Mouse (Mus musculus) embryonic facial prominence, embryonic 11.5 days (tissue): ENCODE data around the gene Rsrc1. TPM values are rescaled to one million over a fixed set of nuclear protein-coding genes. Genes with fewer than 3 reads are reported as not detected.
"Not testable (repeated sequence)": the region's sequence is repeated elsewhere in the genome, so short reads cannot be mapped to it uniquely, and the experiment has no call there.

Experiments
- ATAC-seq: fragments of 200-750 bp; cut with Nextera tagmentation; replicated peaks from 2 replicates; pipeline ENCODE4 v1.8.0; 2017; ENCODE audit warnings: low read depth; ENCODE audit not compliant: insufficient number of reproducible peaks, low FRiP score, low TSS enrichment
- DNase-seq: peaks from one replicate; pipeline ENCODE4 v3.0.0-alpha.2; 2015; ENCODE audit warnings: low spot score
- H3K27ac ChIP-seq: fragments of 300-500 bp; sonication (generic); replicated peaks from 2 replicates; pipeline ENCODE4 v1.5.1; 2014; ENCODE audit warnings: mild to moderate bottlenecking, low read depth, low read length, control low read depth
- H3K27me3 ChIP-seq: fragments of 300-500 bp; sonication (generic); 2 replicates; pipeline ENCODE4 v1.6.1; 2014; ENCODE audit warnings: mild to moderate bottlenecking, low read length, moderate library complexity, mixed read lengths; ENCODE audit not compliant: control insufficient read depth, insufficient read depth
- H3K36me3 ChIP-seq: fragments of 300-500 bp; sonication (generic); replicated peaks from 2 replicates; pipeline ENCODE4 v1.6.1; 2014; ENCODE audit warnings: low read depth, mild to moderate bottlenecking, low read length, moderate library complexity, mixed read lengths; ENCODE audit not compliant: control insufficient read depth, insufficient read depth
- H3K4me1 ChIP-seq: fragments of 300-500 bp; sonication (generic); 2 replicates; pipeline ENCODE4 v1.6.1; 2014; ENCODE audit warnings: low read length, mixed read lengths; ENCODE audit not compliant: control insufficient read depth, insufficient read depth
- H3K4me2 ChIP-seq: fragments of 300-500 bp; sonication (generic); 2 replicates; pipeline ENCODE4 v1.6.1; 2014; ENCODE audit warnings: low read depth, mild to moderate bottlenecking, control low read depth, low read length, moderate library complexity
- H3K4me3 ChIP-seq: fragments of 300-500 bp; sonication (generic); 2 replicates; pipeline ENCODE4 v1.5.1; 2014; ENCODE audit warnings: low read depth, low read length, control low read depth
- H3K9ac ChIP-seq: fragments of 300-500 bp; sonication (generic); replicated peaks from 2 replicates; pipeline ENCODE4 v1.6.1; 2014; ENCODE audit warnings: mild to moderate bottlenecking, control low read depth, low read length
- H3K9me3 ChIP-seq: fragments of 300-500 bp; sonication (generic); replicated peaks from 2 replicates; pipeline ENCODE4 v1.6.1; 2016; ENCODE audit warnings: mild to moderate bottlenecking, low read length, inconsistent platforms, mixed read lengths; ENCODE audit not compliant: control insufficient read depth
- WGBS: fragments of 180-500 bp; shearing (Covaris S2); extraction: QIAGEN DNeasy Blood & Tissue Kit; methylation state at CpG from one replicate; pipeline ENCODE4 v1.1.7; 2014; 5-methylcytosine and 5-hydroxymethylcytosine counted together
- polyA plus RNA-seq: library from polyadenylated mRNA; unstranded; fragments of >200 nt; fragmentation: Nextera tagmentation; extraction: Ambion mirVana; gene quantifications from 2 replicates; pipeline ENCODE4 v1.2.1, GENCODE M21; 2014

Rsrc1 gene
- polyA plus RNA-seq, 1 experiment from 2014 or later = 54.8 TPM

GRCm38 (mm10) chr3:67242451-67242850 is 261.3 kb downstream of the Rsrc1 start:
- WGBS = 92% methylated on average over 10 of the region's 10 CpGs
- not testable (repeated sequence) for ATAC-seq, H3K27ac ChIP-seq

GRCm38 (mm10) chr3:67267448-67267847 is 286.3 kb downstream of the Rsrc1 start:
- Histone ChIP-seq H3K4me1 (no peaks in the 10 kb centered on the region), H3K4me3 (no peak overlapping the region), H3K4me2 (no peak overlapping the region), H3K36me3 (no peaks in the 10 kb centered on the region), H3K27me3 (no peaks in the 10 kb centered on the region), H3K9me3 (no peaks in the 10 kb centered on the region), H3K9ac (no peak overlapping the region), H3K27ac (no peak overlapping the region)
- ATAC-seq (no peak), DNase-seq (peak; percentile 49)
- WGBS = 72% methylated on average over 3 of the region's 3 CpGs

More at GRCm38 (mm10) chr3:67242451-67242850, 261.3 kb downstream of the Rsrc1 start:
- H3K4me1 ChIP-seq, DNase-seq, H3K9ac ChIP-seq, H3K4me2 ChIP-seq, H3K4me3 ChIP-seq, H3K9me3 ChIP-seq, H3K27me3 ChIP-seq, H3K36me3 ChIP-seq: not testable (repeated sequence)

- Histone ChIP-seq H3K4me1 (no peaks in the 10 kb centered on the region), H3K4me3 (no peak overlapping the region), H3K36me3 (no peaks in the 10 kb centered on the region), H3K27ac (no peak overlapping the region), H3K4me2 (no peak overlapping the region), H3K9me3 (no peaks in the 10 kb centered on the region), H3K27me3 (no peaks in the 10 kb centered on the region), H3K9ac (no peak overlapping the region)
- DNase-seq (no peak), ATAC-seq (no peak)
- 89% methylated on average over 4 of the region's 4 CpGs for WGBS
Observed at GRCm38 (mm10) chr3:67279781-67280180, 298.6 kb downstream of the Rsrc1 start.

- H3K4me2 ChIP-seq = no peak overlapping the region
- no peaks in the 10 kb centered on the region for H3K4me1 ChIP-seq
- H3K27ac ChIP-seq = no peak overlapping the region
- no peak for ATAC-seq
- no peak for DNase-seq
- H3K4me3 ChIP-seq = no peak overlapping the region
- H3K9me3 ChIP-seq = no peaks in the 10 kb centered on the region
- no peak overlapping the region for H3K9ac ChIP-seq
- no peaks in the 10 kb centered on the region for H3K27me3 ChIP-seq
- WGBS = 83% methylated on average over 3 of the region's 3 CpGs
- no peaks in the 10 kb centered on the region for H3K36me3 ChIP-seq
Observed at GRCm38 (mm10) chr3:67280247-67280646, 299.1 kb downstream of the Rsrc1 start.

DNA sequence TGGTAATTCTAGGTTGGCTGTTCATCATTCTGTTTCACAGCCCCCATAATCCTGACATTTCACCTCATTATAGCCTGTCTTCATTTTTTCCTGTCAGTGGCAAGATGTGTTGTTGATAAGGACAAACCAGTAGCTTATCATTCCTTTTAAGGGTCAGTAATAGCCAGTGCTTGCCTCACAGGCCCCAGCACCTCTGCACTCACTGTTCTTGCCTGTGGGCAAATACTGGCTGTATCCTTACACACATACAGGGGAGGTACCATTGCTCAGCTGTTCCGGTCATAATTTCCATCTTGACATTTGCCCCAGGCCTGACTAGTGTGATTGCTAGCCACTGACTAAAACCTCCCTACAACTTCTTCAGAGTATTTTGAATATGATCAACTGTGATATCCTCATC is 302.8 kb downstream of the Rsrc1 start:
- no peaks in the 10 kb centered on the region for H3K9me3 ChIP-seq
- H3K27me3 ChIP-seq = no peaks in the 10 kb centered on the region
- H3K4me3 ChIP-seq = no peak overlapping the region
- no peak overlapping the region for H3K4me2 ChIP-seq
- no peak overlapping the region for H3K9ac ChIP-seq
- 82% methylated on average over 1 of the region's 1 CpGs for WGBS
- no peak overlapping the region for H3K27ac ChIP-seq
- no peak for ATAC-seq
- no peak for DNase-seq
- H3K36me3 ChIP-seq = no peaks in the 10 kb centered on the region
- H3K4me1 ChIP-seq = no peaks in the 10 kb centered on the region

- 83% methylated on average over 4 of the region's 4 CpGs for WGBS
- Histone ChIP-seq H3K4me1 (no peaks in the 10 kb centered on the region), H3K4me3 (no peak overlapping the region), H3K9ac (no peak overlapping the region), H3K9me3 (no peaks in the 10 kb centered on the region), H3K4me2 (no peak overlapping the region), H3K27me3 (no peaks in the 10 kb centered on the region), H3K36me3 (no peaks in the 10 kb centered on the region), H3K27ac (no peak overlapping the region)
- ATAC-seq (no peak), DNase-seq (no peak)
Observed at GRCm38 (mm10) chr3:67284848-67285247, 303.7 kb downstream of the Rsrc1 start.

DNA sequence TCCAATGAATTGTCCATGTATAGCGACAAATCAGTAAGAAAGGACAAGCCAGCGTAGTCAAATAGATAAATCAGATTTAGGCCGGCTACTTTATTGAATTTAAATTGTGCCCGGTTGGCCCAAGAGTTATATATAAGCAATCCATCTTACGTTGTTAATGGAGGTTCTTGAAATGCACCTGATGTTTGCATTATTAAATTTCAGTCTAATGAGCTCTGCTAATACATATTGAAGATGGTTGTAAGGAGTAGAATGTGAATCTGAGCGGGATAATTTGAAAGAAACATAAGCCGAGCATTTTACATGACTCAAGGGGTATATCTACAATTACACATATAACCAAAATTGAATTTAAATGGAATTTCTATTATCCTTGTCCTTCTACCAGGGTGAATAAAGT is 307.5 kb downstream of the Rsrc1 start:
- H3K27me3 ChIP-seq = no peaks in the 10 kb centered on the region
- no peak for DNase-seq
- ATAC-seq = no peak
- H3K4me3 ChIP-seq = no peak overlapping the region
- H3K9me3 ChIP-seq = no peaks in the 10 kb centered on the region
- H3K4me2 ChIP-seq = no peak overlapping the region
- 76% methylated on average over 7 of the region's 7 CpGs for WGBS
- H3K36me3 ChIP-seq = no peaks in the 10 kb centered on the region
- H3K27ac ChIP-seq = no peak overlapping the region
- H3K9ac ChIP-seq = no peak overlapping the region
- no peaks in the 10 kb centered on the region for H3K4me1 ChIP-seq

DNA sequence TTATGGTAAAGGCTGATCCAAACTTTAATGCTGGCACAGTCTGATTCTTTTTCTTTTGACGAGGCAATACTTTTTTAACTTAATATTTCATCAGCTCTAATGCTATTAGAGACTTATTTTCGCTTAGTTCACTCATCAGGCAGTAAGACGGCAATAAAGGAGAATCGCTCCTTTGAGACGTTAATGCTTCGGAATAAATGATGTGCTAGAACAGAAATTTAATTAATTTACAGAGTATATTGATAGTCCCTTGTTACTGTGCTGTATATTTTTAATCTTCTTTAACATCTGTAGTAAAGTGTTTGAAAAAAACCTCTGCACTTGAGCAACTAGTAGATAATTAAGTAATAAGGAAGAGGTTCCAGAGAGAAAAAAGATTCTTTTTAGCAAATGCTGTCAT is 308.3 kb downstream of the Rsrc1 start:
- no peak for ATAC-seq
- Histone ChIP-seq H3K36me3 (no peaks in the 10 kb centered on the region), H3K9ac (no peak overlapping the region), H3K4me1 (no peaks in the 10 kb centered on the region), H3K27ac (no peak overlapping the region), H3K4me3 (no peak overlapping the region), H3K4me2 (no peak overlapping the region), H3K27me3 (no peaks in the 10 kb centered on the region), H3K9me3 (no peaks in the 10 kb centered on the region)
- DNase-seq = no peak
- WGBS = 82% methylated on average over 6 of the region's 6 CpGs
